Mouse (Mus musculus): ENCODE measurements around the gene Map1lc3b.

The Map1lc3b gene

DNA sequence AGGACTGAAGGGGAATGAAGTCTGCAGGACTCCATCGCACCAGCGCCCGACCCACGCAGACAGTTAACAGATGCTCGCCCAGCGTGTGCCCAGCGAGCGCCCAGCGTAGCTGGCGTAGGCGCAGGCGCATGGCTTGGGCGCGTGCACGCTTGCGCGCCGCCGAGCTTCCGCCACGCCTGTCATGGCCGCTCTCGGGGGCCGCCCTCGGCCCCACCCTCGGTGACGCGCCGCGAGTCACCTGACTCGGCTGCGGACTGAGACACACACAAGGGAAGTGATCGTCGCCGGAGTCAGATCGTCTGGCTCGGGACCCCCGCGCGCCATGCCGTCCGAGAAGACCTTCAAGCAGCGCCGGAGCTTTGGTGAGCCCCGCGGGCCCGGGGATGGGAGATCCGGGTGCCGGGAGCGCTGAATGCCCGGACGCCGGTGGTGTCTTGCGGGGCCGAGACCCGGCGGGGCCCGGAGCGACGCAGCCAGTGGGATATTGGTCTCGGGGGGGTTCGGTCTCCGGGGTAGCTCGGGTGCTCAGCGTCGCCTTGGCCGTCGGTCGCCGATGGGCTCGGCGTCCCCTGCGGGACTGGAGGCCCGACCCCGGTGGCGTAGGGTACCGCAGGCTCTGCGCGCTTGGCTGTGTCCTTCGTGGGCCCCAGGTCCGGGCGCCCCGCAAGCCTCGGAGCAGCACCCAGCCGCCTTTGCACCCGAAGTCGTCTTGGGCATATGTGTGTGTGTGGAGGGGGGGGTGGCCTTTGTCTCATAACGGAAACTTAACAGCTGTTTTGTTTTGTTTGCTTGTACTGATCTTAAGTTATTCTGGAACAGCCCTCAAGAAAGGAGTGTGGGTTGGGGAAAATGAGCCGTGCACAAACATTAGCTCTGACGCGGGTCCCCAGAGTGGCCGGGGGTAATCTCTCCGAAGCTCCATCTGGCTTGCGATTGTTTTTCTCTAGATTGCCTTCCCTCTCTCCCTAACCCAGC, at the start of gene Map1lc3b:
Gene Map1lc3b, plus strand, starts transcription at position 159 of the 975 bp plus-strand sequence.
- peak; percentile 94 for DNase-seq (ENCODE audit: low read depth, low spot score)

DNA sequence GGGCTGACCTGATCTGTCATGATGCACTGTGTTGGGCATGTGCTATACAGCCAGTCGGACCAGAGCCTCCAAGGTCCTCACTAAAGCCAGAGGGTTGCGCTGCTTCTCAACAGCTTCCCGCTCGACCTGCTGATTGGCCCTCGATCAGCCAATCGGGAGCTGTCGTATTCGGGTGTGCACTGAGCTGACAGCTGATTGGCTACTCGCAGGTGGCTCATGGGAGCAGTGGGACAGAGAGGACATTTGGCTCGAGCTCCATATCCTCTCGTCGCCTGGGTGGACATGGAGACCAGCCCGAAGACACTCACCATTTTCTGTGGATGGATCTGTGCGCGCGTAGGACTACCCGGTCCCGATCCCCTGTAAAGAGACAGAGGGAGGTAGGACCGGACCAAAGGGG, 48.3 kb upstream of the Map1lc3b start:
- no peak for DNase-seq (ENCODE audit: low read depth, low spot score)

DNA sequence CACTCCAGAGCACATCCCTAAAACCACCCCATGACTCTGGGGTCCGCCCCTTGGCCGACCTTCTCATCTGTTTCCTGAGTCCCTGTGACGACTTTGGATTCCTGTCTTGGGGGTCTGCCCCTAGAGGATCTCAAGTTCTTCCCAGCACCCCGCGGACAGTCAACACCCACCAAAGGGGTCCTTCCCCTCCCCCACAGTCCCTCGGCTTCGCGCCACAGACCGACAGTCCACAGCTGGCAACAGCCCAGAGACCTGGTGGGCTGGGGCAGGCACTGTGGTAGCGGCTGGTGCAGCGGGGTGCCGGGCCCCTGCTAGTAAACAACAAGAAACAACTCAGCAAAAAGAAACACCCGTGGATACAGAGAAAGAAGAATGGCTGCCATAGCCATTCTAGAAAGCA, 47.3 kb upstream of the Map1lc3b start:
- no peak for DNase-seq (ENCODE audit: low read depth, low spot score)

DNA sequence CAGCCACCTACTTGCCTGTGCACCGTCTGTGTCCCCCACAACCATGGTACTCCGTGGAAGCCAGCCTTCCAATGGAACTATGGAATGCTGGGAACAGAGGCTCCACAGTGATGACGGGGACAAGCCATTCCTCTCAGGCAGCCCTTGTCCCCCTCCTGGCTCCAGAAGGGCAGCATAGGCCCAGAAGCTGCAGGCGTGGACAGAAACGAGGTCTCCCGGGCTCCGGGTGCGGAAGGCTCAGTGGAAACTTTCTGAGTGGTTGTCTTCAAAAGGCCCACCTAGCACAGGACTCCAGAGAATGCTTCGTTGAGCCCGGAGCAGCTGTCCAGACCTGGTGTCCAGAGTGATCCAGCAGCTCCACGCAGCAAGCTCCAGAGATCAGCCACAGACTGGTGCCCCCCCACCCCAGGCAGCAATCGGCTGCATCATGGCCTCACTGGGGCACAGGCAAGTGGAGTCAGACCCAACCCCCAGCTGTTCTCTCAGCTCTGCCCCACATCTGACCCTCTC, 45.8 kb upstream of the Map1lc3b start, which contains the start of gene 1700018B08Rik:
Gene 1700018B08Rik, minus strand, starts transcription at position 45 of the 510 bp plus-strand sequence.
- no peak for DNase-seq (ENCODE audit: low read depth, low spot score)

DNA sequence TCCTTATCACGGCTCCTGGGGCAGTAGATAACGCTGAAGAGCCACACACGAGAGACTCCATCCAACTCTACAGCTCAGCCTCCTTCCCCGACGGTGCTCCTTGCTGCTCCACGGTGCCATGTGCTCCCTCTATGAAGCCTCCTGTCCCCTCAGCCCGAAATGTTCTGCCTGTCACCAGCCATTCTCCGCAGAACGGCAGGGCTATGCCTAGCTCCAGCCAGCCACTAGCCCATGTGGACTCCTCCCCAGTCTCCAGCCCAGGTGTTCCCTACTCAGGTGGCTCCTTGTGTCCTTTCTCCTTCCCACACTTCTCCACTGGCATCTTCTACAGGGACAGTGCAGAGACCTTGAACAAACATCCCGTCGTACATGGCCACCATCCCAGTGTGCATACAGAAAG, 45.2 kb upstream of the Map1lc3b start:
- DNase-seq (ENCODE audit: low read depth, low spot score): no peak

DNA sequence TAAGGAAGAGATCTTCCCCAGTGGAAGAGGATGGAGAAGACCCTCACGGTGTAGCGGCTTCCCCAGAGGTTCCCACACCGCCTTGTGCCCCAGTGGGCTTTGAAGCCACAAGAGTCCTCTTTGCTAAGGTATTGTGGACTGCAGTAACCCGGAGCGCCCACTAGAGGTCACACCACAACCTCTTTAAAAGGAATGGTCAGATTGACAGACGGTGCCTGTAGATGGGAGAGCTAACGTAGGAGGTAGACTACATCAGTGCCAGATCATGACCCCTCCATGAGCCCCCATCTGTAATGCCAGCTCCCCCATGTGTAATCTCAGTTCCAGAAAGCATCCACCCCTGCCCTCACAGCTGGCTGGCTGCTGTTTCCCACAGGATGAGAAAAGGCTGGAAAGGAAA, 43.0 kb upstream of the Map1lc3b start:
- DNase-seq (ENCODE audit: low read depth, low spot score): peak; percentile 80

DNA sequence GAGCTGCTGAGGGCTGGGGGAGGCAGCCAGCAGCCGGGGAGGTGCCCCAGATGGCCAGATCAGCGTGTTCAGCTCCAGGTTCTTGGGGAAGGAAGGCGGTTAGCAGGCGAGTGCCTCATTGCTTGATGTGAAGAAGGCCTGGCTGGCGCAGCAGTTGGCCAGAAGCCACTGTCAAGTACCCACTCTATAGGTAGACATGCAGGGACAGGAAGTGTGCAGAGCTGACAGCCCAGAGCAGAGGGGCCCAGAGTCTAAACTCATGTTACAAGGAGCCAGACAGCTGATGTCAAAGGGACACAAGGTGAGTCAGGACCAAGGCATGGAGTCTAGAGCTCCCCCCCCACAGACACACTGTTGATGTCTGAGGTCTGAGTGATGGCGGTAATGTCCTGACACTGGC, 40.1 kb upstream of the Map1lc3b start:
- DNase-seq (ENCODE audit: low read depth, low spot score): no peak

DNA sequence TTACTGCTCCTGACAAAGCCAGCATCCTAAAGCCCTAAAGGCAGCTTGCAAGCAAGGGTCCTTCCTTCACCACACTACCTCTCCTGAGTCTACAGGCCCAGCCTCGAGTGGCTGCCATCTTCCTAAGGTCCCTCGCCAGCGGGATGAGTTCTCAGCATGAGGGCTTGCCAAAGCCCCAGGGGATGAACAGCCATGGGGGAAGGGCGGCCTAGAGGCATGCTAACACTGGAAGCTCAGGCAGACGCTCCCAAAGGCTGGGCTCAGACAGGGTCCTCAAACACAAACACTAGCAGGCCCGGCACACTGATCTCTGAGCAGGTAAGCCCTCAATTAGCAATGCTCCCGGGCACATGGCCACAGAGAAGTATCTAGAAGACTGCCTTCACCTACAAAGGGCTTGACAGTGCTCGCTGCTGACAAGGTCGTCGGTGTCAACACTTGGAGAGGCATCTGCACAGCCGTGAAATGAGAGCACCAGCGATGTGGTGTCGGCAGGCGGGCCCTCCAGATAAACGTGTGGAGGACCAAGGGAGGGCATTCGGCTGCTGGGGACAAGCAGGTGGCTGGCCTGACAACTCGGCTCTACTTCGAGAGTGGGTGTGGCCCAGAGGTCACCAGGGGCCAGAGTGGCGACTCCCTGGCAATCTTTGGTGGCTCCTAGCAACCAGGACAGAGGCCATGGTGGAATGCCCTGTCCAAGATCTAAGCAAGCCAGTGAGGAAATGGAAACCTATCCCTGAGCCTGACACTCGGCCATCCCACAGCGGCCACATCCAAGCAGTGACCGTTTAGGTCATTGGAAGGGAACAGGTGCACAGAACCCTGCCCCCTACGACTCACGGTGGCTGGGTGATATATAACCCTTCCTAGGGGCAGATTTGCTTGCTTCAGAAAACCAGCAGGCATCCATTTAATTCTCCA, 38.8 kb upstream of the Map1lc3b start:
- no peak for DNase-seq (ENCODE audit: low read depth, low spot score)

DNA sequence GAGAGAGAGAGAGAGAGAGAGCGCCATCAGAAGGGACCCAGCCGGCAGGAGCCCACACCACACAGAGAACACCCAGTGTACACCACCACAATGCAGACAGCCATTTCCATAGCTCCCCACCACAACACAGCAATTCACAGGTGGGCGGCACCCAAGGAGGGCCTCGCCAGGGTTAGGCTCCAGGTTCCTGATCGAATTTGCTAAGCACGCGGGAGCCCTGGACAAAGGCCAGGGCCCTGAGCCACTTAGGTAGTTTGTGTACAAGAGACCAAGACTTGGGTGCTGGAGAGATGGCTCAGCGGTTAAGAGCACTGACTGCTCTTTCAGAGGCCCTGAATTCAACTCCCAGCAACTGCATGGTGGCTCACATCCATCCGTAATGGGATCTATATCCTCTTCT, 37.7 kb upstream of the Map1lc3b start:
- no peak for DNase-seq (ENCODE audit: low read depth, low spot score)

DNA sequence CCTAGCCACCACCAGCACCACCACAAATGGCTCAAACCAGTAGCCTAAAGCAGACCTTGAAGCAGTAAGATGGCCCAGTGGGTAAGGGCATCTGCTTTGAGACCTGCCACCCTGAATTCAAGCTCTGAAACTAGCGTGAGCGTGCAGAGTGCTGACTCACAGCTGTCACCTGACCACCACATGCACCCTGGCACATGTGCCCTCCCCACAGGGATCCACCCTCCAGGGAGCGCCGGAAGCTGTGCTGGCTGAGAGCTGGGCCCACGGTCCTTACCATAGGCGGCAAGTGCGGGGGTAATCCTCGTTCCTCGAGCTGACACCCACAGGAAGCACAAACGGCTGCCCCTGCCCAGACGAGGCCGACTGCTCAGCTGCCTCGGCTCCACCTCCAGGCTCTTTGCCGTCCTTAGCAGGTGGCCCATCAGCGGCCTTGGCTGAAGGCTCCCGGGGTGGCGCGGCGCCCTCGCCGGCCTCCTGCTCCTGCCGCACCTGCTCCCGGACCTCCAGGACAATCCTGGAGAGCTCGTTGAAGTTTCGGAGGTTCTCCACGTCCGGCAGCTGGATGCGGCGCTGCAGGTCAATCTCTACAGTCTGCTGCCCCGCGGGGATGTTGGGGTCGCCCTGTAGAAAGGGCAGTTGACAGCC, 36.2 kb upstream of the Map1lc3b start:
- no peak for DNase-seq (ENCODE audit: low read depth, low spot score)

DNA sequence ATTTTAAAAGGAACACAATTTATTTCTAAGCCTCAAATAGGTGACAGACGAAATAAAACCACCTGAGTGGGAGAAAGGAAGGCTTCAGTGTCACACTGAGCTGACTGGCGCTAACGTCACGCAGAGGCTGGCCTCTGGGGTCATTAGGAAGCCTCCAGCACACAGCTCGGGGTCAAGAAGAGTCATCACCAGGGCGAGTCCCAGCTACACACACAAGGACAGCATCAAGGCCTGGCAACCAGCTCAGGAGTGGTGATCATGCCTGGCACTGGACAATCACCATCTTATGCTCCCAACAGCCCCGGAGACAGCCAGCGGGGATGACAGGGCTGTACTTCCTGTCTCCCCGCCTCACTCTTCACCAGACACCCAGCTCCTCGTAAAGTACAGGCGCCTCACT, 32.4 kb upstream of the Map1lc3b start:
- DNase-seq (ENCODE audit: low read depth, low spot score): no peak

DNA sequence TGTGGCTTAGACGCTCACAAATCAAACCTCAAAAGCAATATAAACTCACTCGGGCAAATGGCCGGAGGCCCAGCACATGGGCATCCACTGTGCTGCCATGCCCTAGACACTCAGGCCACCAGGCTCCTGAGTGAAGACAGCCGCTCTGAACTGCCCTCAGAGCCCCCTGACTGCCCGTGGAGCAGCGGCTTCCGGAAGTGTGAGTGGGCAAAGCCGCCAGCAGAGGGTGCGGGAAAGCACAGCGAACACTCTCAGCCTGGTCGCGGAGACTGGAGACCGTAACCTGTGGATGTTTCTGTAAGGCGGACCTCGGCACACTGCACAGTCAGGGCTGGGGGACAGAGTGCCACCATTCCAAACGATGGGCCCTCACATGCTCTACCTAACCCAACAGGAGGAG, 31.6 kb upstream of the Map1lc3b start:
- no peak for DNase-seq (ENCODE audit: low read depth, low spot score)

DNA sequence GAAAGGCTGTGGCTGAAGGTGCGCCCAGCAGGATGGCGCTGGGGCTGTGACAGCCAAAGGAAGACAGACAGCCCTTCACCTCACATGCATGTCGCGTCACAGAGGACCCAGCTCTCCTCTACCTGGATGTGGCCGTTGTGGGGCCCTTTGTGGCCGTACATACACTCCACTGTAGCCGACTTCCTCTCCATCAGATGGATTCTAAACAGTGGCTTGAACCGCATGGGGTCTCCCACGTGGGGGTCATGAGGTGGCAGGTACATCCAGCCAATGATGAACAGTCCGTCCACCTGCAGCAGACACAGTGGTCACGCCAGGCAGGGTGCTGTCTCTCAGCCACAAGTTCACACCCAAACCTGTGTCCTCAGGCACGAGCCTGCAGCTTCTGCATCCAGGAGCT, 30.4 kb upstream of the Map1lc3b start:
- no peak for DNase-seq (ENCODE audit: low read depth, low spot score)

DNA sequence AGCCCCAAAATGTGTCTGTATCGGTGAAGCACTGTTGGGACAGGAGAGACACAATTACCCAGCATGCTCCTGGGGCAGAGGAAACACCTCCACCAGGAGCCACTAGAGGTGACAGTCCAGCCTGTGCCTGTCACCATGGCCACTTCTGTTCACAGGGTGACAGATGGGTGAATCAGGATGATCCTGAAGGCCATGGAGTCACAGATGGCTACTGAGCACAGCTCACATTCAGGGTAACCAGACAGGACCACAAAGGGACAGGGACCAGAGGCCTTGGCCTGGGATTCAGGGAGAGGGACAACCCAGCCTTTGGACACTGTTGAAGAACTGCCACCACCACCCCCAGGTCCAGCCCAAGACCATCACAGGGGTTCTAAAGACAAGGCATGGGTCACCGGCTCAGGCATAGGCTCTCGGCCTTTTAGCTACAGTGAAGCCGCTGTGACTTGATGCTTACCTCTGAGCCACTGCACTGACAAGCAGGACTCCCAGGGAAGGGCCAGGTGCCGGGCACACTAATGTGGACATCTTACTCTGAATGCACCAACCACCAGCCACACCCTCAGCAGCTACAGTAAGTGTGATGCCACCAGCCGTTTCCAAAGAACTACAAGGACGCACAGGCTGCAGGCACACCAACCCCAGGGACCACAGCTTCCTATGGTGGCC, 29.6 kb upstream of the Map1lc3b start:
- no peak for DNase-seq (ENCODE audit: low read depth, low spot score)

DNA sequence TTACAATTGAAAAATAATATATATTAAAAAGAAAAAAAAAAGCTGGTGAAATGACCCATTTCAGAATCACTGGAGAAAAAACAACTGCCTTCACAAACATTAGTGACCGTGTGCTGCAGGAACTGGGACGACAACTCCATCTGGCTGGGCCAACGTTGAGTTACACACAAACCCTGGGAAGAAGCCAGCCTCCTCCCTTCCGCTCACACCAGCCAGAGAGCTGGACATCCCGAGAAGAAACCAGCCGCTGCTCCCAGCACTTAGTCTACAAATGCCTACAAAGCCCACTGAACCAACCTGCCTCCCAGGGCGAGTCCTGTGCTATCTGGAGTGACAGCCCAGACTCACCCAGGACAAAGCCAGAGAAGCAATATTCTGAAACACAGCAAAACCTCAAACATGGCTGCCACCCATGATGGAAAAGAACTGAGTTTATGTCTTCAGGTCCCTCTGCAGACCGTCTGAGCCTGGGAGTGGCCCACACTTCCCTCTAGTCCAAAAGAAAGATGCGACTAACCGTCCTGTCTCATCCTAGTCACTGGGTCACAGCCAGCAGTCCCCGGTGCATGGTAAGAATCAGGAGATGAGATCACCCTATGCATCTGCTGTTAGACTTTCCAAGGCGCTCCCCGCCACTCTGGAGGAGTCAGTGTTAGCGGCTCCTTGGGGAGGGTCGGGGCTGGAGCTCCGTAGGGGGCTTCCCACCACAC, 28.4 kb upstream of the Map1lc3b start:
- no peak for DNase-seq (ENCODE audit: low read depth, low spot score)

DNA sequence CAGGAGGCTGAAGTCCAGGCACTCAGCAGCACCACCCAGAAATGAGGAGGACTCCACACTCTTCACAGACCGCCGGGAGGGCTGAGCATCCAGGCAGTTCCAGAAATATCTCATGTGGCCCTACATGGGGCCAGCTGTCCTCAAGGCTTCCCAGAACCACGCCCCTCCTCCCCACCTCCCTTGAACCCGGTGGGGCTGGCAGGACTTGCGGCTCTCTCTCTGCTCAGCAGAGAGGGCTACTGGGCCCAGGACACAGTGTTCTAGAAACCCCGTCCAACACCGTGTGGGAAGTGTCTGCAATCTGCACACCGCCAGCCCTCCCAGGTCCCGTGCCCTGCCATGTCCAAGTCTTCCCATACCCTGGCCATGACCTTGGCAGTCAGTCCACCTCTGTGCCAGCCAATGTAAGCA, 27.2 kb upstream of the Map1lc3b start:
- no peak for DNase-seq (ENCODE audit: low read depth, low spot score)

DNA sequence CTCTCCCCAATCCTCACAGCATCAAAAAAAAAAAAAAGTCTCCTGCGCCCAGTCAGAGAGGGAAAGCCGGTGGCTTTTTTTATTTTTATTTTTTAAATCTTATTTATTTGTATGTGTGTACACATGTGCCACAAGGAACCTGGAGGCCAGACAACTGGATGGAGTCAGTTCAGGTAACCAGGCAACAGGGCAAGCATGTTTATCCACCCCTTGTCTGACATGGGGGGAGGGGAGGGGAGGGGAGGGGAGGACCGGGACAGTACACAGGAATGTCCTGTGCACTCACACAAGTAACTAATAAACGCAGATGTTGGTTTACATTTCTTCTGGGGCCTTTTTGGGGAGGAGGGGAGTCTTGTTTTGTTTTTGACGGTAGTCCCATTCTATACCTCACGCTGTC, 26.5 kb upstream of the Map1lc3b start:
- no peak for DNase-seq (ENCODE audit: low read depth, low spot score)

DNA sequence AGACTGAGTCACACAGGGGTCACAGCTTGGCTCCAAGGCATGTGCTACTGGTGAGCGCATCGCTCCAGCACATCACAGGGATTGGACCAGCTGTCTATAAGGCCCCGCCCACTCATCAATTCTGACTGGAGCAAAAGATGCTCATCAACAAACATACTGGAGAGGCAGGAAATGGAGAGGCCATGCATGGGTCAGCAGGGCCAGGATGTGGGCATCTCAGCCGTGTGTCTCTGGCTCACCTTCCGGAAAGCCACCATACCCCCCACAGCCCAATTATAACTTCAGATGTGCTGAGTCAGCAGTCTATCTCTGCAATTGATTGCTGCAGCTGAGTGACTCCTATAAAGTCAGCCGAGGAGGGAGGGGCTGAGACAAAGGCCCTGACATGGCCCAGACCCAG, 21.8 kb upstream of the Map1lc3b start:
- no peak for DNase-seq (ENCODE audit: low read depth, low spot score)

DNA sequence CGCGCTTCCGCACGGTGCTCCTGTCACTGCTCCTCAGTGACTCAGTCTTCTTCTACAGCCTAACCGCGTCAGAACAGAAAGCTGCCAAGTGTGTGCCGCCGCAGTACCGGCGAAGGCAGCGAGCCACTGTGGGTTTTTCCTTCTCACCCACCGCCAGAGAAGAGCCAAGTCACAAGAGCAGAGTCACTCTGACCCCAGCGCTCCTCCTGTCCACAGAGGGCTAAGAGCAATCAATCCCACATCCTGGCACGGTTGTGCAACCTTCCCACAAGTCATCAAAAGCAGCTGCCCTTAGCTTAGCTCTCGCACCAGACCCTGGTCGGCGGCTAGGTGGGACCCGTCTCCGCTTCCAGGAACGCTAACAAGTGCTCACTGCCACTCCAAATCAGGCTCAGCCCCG, 19.8 kb upstream of the Map1lc3b start:
- no peak for DNase-seq (ENCODE audit: low read depth, low spot score)

DNA sequence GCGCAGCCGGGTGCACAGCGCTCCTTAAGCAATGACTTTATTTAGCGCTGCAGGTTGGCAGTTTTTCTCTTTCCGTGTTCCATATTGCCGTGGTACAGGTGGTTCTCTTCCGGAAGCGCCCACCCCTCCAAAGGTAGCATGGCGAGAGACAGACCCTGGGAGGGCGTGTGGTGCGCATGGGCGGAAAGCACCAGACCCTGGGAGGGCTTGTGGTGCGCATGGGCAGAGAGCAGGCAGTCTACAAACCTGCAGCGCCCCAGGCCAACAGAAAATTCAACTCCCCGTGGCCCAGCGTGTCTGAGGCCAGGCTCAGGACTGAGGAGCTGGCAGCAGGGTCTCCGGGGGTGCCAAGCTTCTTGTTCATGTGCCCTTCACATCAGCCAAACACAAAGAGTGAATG, 19.4 kb upstream of the Map1lc3b start:
- DNase-seq (ENCODE audit: low read depth, low spot score): no peak
